24 mouse cellular contexts compared by ENCODE assay signal in the genomic region with DNA sequence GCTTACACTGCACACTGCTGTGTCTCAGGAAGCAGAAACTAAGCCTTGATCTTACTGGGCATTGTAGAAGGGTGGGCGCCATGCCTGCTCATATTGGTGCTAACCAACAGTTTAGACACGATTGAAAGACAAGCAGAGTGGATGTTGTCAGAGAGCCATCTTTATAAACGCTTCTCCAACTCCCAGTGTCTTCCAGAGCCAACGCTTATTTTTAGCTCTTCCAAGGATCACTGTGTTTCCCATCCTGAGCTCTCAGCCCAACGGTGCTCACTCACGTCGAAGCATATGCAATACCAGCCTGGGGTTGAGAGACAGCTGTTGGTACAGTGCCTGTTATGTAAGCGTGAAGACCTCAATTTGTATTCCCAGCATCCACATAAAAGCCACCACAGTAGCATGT.
DNase-seq lines count a peak whose midpoint lies in the region; ATAC-seq lines count a peak whose summit lies in the region.
"Had no signal": no experiment of that assay in that cellular context is flagged by ENCODE, and none has a peak within 500 bp of the region (broad histone marks: within the 10 kb centered on the region; RNA-seq: fewer than 3 reads in every experiment).

No protein-coding gene starts in this region.

- no peak overlapping the region for H3K4me2 ChIP-seq in forebrain, embryonic 16.5 days (ENCODE audit: low read length)
- no peak overlapping the region for H3K4me2 ChIP-seq in forebrain, embryonic 12.5 days
- no peak overlapping the region for H3K4me2 ChIP-seq in midbrain, embryonic 11.5 days
- H3K4me2 ChIP-seq: heart, embryonic 13.5 days; hindbrain, embryonic 15.5 days; lung, embryonic 15.5 days; midbrain, embryonic 13.5 days; neural tube, embryonic 12.5 days had no signal

- no peak overlapping the region for H3K4me3 ChIP-seq in forebrain, embryonic 16.5 days (replicated peaks; ENCODE audit: low read length)
- no peak overlapping the region for H3K4me3 ChIP-seq in forebrain, embryonic 12.5 days (replicated peaks)
- no peak overlapping the region for H3K4me3 ChIP-seq in midbrain, embryonic 11.5 days (ENCODE audit: low read depth, low read length)
- H3K4me3 ChIP-seq: embryonic facial prominence, embryonic 10.5 days; heart, embryonic 13.5 days; hindbrain, embryonic 15.5 days; lung, embryonic 15.5 days; midbrain, embryonic 13.5 days; neural tube, embryonic 12.5 days had no signal

- H3K27me3 ChIP-seq in forebrain, embryonic 16.5 days (replicated peaks; ENCODE audit: control insufficient read depth, insufficient read depth, low read length): no peaks in the 10 kb centered on the region
- no peaks in the 10 kb centered on the region for H3K27me3 ChIP-seq in forebrain, embryonic 12.5 days
- H3K27me3 ChIP-seq in midbrain, embryonic 11.5 days (ENCODE audit: control insufficient read depth, insufficient read depth, low read length): no peaks in the 10 kb centered on the region
- H3K27me3 ChIP-seq: hindbrain, embryonic 15.5 days; lung, embryonic 15.5 days; midbrain, embryonic 13.5 days; neural tube, embryonic 12.5 days had no signal

- H3K36me3 ChIP-seq in forebrain, embryonic 16.5 days (ENCODE audit: control insufficient read depth, insufficient read depth): no peaks in the 10 kb centered on the region
- H3K36me3 ChIP-seq in forebrain, embryonic 12.5 days (replicated peaks): no peaks in the 10 kb centered on the region
- H3K36me3 ChIP-seq in midbrain, embryonic 11.5 days (ENCODE audit: control insufficient read depth, insufficient read depth, low read length): no peaks in the 10 kb centered on the region
- H3K36me3 ChIP-seq: embryonic facial prominence, embryonic 10.5 days; G1E; heart, embryonic 13.5 days; hindbrain, embryonic 15.5 days; lung, embryonic 15.5 days; midbrain, embryonic 13.5 days; neural tube, embryonic 12.5 days had no signal

- H3K27ac ChIP-seq in forebrain, embryonic 16.5 days (ENCODE audit: low read length): peak overlapping the region; percentile 51; the same call in 1 of the 2 replicates
- H3K27ac ChIP-seq in forebrain, embryonic 12.5 days: no peak overlapping the region
- H3K27ac ChIP-seq in midbrain, embryonic 11.5 days (ENCODE audit: low read depth, low read length): no peak overlapping the region
- H3K27ac ChIP-seq: embryonic facial prominence, embryonic 10.5 days; heart, embryonic 13.5 days; hindbrain, embryonic 15.5 days; liver, embryonic 14.5 days; lung, embryonic 15.5 days; macrophage; midbrain, embryonic 13.5 days; neural tube, embryonic 12.5 days had no signal

- ATAC-seq in forebrain, embryonic 16.5 days: peak; percentile 39; the same call in 1 of the 2 replicates
- no peak for ATAC-seq in forebrain, embryonic 12.5 days (ENCODE audit: low FRiP score)
- no peak for ATAC-seq in midbrain, embryonic 11.5 days (ENCODE audit: low FRiP score)
- ATAC-seq: activated CD4-positive, CD25-positive, alpha-beta regulatory T cell, adult 4 months; intestine, postnatal 0 days; midbrain, embryonic 13.5 days had no signal

- no peaks in the 10 kb centered on the region for H3K9me3 ChIP-seq in forebrain, embryonic 16.5 days (ENCODE audit: control insufficient read depth, low read length)
- H3K9me3 ChIP-seq in forebrain, embryonic 12.5 days: no peaks in the 10 kb centered on the region
- peaks cover 4% of the 10 kb centered on the region; the same call in 1 of the 2 replicates for H3K9me3 ChIP-seq in midbrain, embryonic 11.5 days (ENCODE audit: control insufficient read depth, low read length)
- H3K9me3 ChIP-seq: hindbrain, embryonic 15.5 days; midbrain, embryonic 13.5 days; neural tube, embryonic 12.5 days had no signal

- DNase-seq in left cerebral cortex, adult 18-20 months (ENCODE audit: low spot score in 2 of 2): peak; percentile 18 to 55
- DNase-seq in left cerebral cortex, postnatal 4 days: no peak
- peak; percentile 49 to 65 for DNase-seq in layer of hippocampus, adult 8-10 months (ENCODE audit: low spot score in 2 of 2)
- DNase-seq in left cerebral cortex, postnatal 36 days (ENCODE audit: low spot score in 2 of 2): peak; percentile 42 to 54
- DNase-seq in midbrain, embryonic 11.5 days (ENCODE audit: low spot score, missing footprints): no peak
- DNase-seq in cerebellum, postnatal 4 days (ENCODE audit: low spot score in 2 of 2): no peak
- DNase-seq: adrenal gland, postnatal 10 days; cerebellum, adult 2 months; cerebellum, postnatal 36 days; gastrocnemius, postnatal 14 days; heart, adult 18-20 months had no signal

- 54% methylated on average over 8 of the region's 8 CpGs for WGBS in forebrain, embryonic 16.5 days
- WGBS in forebrain, embryonic 12.5 days: 85% methylated on average over 8 of the region's 8 CpGs
- WGBS in midbrain, embryonic 11.5 days: 90% methylated on average over 8 of the region's 8 CpGs

- peaks cover 15% of the 10 kb centered on the region for H3K4me1 ChIP-seq in forebrain, embryonic 16.5 days (replicated peaks; ENCODE audit: control insufficient read depth, insufficient read depth, low read length)
- H3K4me1 ChIP-seq in forebrain, embryonic 12.5 days: peaks cover 26% of the 10 kb centered on the region
- peaks cover 9% of the 10 kb centered on the region for H3K4me1 ChIP-seq in midbrain, embryonic 11.5 days (ENCODE audit: control insufficient read depth, insufficient read depth, low read length)
- H3K4me1 ChIP-seq: heart, embryonic 13.5 days; lung, embryonic 15.5 days had no signal

- intact Hi-C loops in left cerebral cortex, postnatal 4 days (cut with DNase I): no loop called here
- intact Hi-C loops in left cerebral cortex, postnatal 36 days (cut with DNase I): no loop called here

- no peak overlapping the region for H3K9ac ChIP-seq in forebrain, embryonic 16.5 days (replicated peaks; ENCODE audit: low read depth, low read length)
- no peak overlapping the region for H3K9ac ChIP-seq in forebrain, embryonic 12.5 days
- H3K9ac ChIP-seq in midbrain, embryonic 11.5 days (ENCODE audit: low read length): no peak overlapping the region
- H3K9ac ChIP-seq: heart, embryonic 13.5 days; hindbrain, embryonic 15.5 days; liver, embryonic 14.5 days; lung, embryonic 15.5 days; midbrain, embryonic 13.5 days; neural tube, embryonic 12.5 days had no signal

Comparison
In these comparisons a context has a peak if more than half of its experiments do, and no peak if none do; other contexts are left out.
1. DNase-seq: peak in left cerebral cortex, adult 18-20 months (2 of 2), layer of hippocampus, adult 8-10 months (2 of 2) and left cerebral cortex, postnatal 36 days (2 of 2); none in left cerebral cortex, postnatal 4 days (single experiment), midbrain, embryonic 11.5 days (single experiment) and cerebellum, postnatal 4 days (0 of 2).